Mouse (Mus musculus) liver, adult (tissue): Measurements from ENCODE around the gene Fam214a.

Experiments used
- GATA4 ChIP-seq: IDR thresholded peaks from 2 replicates; pipeline ENCODE4 v1.6.1; 2014; ENCODE audit warnings: mild to moderate bottlenecking, low read length; ENCODE audit not compliant: insufficient replicate concordance

The Fam214a gene

DNA sequence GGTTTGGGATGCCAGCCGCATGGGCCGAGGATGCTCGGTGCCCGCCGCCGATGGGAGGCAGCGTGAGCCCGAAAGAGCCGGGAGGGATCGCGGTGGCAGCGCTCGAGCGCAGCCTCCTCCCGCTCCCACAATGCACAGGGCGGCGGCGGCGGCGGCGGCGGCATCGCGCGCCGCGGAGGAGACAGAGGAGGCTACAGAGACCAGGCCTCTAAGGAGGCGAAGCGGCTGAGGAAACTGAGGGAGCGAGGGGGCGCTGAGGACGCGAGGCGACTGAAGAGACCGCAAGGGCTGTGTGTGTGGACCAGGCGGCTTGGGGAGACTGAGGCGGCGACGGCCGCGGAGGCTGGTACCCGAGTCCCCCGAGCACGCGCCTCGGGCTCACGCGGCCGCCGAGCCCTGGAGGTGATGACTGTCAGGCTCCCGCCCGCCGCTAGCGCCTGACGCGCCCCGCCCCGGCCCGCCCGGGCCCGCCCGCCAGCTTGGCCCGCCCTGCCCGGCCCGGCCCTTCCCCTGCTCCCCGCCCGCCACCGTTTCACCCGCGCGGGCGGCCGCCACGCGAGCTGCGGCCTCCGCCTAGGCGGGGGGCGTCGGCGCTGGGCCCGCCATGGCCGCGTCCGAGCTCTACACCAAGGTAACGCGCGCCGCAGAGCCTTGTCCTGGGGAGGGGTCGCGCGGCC is 118.5 kb downstream of the Fam214a start:
- TF ChIP-seq GATA4: no peak

DNA sequence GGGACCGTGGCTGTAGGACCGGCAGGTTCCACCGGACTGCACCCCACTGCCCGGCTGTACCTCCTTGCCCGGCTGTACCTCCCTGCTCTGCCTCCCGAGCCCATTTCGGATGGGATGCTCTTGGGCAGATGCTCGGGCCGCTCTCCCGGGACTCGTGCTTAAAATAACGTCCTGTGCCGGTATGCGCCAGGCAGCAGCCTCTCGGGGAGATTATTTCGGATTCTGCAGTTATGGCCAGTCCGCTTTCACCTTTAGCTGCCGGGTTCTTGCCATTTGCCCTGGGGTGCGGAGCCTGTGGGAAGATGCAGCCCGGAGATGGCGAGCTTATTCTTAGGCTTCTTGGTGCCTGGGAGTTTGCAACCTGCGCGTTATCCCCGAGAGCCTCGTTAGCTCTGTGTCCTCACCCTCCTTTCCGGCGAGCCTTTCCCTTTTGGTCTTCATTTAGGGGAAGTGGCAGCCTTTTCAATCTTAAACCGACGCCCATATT is 119.1 kb downstream of the Fam214a start:
- no peak for TF ChIP-seq GATA4

GRCm38 (mm10) chr9:75072361-75072760 is 119.7 kb downstream of the Fam214a start:
- no peak for TF ChIP-seq GATA4

DNA sequence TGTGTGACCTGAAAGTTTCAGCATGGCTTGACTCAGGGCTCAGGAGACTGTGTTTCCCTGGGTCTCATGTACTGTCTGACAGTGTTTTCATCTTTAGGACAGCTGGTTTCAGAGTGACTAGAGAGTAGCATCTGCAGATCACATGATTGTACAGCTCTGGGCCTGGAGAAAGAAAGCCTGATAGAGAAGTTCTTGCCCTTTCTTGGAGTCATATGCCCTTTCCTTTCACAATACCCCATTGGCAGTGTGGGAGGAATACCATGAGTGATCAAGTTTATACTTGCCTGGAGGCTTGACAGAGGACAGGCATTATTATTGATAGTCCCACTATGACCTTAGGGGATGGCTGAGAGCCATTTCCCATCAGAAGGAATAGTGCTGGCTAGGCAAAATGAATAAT is 124.5 kb downstream of the Fam214a start:
- no peak for TF ChIP-seq GATA4
